Mouse (Mus musculus) neural tube, embryonic 11.5 days (tissue): ENCODE results near the gene Myo1a. TPM values are rescaled to one million over a fixed set of nuclear protein-coding genes. Genes with fewer than 3 reads are reported as not detected.

Experiments
- ATAC-seq: fragments of 200-750 bp; cut with Nextera tagmentation; 2 replicates; pipeline ENCODE4 v1.8.0; 2017; ENCODE audit warnings: moderate number of reproducible peaks, mild to moderate bottlenecking, moderate TSS enrichment, moderate library complexity; ENCODE audit not compliant: insufficient read depth, low FRiP score, low TSS enrichment
- DNase-seq: peaks from one replicate; pipeline ENCODE4 v3.0.0-alpha.2; 2015; ENCODE audit warnings: low spot score
- H3K27ac ChIP-seq: fragments of 300-500 bp; sonication (generic); 2 replicates; pipeline ENCODE4 v1.5.1; 2014; ENCODE audit warnings: low read depth, mild to moderate bottlenecking, low read length
- H3K27me3 ChIP-seq: fragments of 300-500 bp; sonication (generic); 2 replicates; pipeline ENCODE4 v1.6.1; 2014; ENCODE audit warnings: mild to moderate bottlenecking, low read length, mixed read lengths; ENCODE audit not compliant: control insufficient read depth, insufficient read depth
- H3K36me3 ChIP-seq: fragments of 300-500 bp; sonication (generic); 2 replicates; pipeline ENCODE4 v1.6.1; 2014; ENCODE audit warnings: mild to moderate bottlenecking, low read length, moderate library complexity, mixed read lengths; ENCODE audit not compliant: control insufficient read depth, insufficient read depth
- H3K4me1 ChIP-seq: fragments of 300-500 bp; sonication (generic); 2 replicates; pipeline ENCODE4 v1.6.1; 2014; ENCODE audit warnings: low read length, mixed read lengths; ENCODE audit not compliant: control insufficient read depth, insufficient read depth
- H3K4me2 ChIP-seq: fragments of 300-500 bp; sonication (generic); 2 replicates; pipeline ENCODE4 v1.6.1; 2014; ENCODE audit warnings: low read depth, mild to moderate bottlenecking, moderate library complexity
- H3K4me3 ChIP-seq: fragments of 300-500 bp; sonication (generic); 2 replicates; pipeline ENCODE4 v1.5.1; 2014; ENCODE audit warnings: low read depth, low read length
- H3K9ac ChIP-seq: fragments of 300-500 bp; sonication (generic); 2 replicates; pipeline ENCODE4 v1.6.1; 2014; ENCODE audit warnings: mild to moderate bottlenecking, low read length
- H3K9me3 ChIP-seq: fragments of 300-500 bp; sonication (generic); 2 replicates; pipeline ENCODE4 v1.6.1; 2016; ENCODE audit warnings: low read length; ENCODE audit not compliant: control insufficient read depth
- WGBS: fragments of 180-500 bp; shearing (Covaris S2); extraction: QIAGEN DNeasy Blood & Tissue Kit; methylation state at CpG from one replicate; pipeline ENCODE4 v1.1.7; 2014; 5-methylcytosine and 5-hydroxymethylcytosine counted together
- polyA plus RNA-seq: library from polyadenylated mRNA; unstranded; fragments of >200 nt; fragmentation: Nextera tagmentation; extraction: Ambion mirVana; gene quantifications from 2 replicates; pipeline ENCODE4 v1.2.1, GENCODE M21; 2014

Myo1a gene
- polyA plus RNA-seq, 1 experiment from 2014 or later, result 0.56 TPM

DNA sequence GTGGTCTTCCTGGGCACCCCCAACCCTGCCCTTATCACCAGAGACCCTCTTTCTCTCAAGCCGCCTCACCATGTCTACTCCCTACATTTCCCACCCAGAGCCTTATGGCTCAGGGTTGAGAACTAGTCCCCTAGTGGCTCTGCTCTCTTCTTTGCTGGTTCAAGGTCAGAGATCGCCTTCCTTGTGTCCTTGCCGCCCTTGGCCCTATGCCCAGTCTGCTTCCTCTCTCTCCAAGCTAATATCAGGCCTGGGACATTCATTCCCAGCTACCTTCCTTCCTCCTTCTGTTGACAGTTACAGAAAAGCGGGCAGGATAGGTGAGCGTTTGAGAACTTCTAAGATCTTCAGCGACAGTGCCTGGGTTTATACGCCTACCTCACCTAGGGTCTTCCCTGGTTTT, 2.8 kb downstream of the Myo1a start:
- WGBS, result 88% methylated on average over 7 of the region's 7 CpGs
- DNase-seq, result no peak

DNA sequence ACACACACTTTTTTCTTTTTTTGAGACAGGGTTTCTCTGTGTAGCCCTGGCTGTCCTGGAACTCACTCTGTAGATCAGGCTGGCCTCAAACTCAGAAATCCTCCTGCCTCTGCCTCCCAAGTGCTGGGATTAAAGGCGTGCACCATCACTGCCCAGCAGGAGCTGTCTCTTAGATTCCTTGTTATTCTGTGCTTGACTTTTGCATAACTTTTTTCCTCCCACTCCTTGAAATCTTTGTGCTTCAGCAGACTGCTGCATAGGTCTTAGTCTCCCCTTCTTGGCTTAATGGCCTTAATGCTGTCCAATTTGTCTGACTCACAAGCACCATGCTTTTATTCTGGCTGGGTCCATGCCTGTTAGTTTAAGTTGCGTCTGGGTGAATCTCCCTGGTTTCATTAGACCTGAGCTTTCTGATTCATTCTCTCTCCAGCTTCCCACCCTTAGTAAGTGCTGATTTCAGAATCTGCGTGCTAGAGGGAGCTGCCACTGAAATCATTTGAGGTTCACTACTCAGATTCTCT, 3.9 kb downstream of the Myo1a start:
- Histone ChIP-seq H3K4me2 (no peak overlapping the region), H3K4me3 (no peak overlapping the region), H3K9me3 (no peaks in the 10 kb centered on the region), H3K27ac (no peak overlapping the region), H3K27me3 (no peaks in the 10 kb centered on the region), H3K9ac (no peak overlapping the region), H3K4me1 (no peaks in the 10 kb centered on the region), H3K36me3 (no peaks in the 10 kb centered on the region)
- ATAC-seq (no peak), DNase-seq (no peak)
- 80% methylated on average over 3 of the region's 3 CpGs for WGBS

More for the DNA sequence above, 2.8 kb downstream of the Myo1a start:
- Histone ChIP-seq H3K9me3 (no peaks in the 10 kb centered on the region), H3K27ac (no peak overlapping the region), H3K4me3 (no peak overlapping the region), H3K4me1 (no peaks in the 10 kb centered on the region), H3K9ac (no peak overlapping the region), H3K27me3 (no peaks in the 10 kb centered on the region), H3K4me2 (no peak overlapping the region), H3K36me3 (no peaks in the 10 kb centered on the region)
- ATAC-seq, result no peak

DNA sequence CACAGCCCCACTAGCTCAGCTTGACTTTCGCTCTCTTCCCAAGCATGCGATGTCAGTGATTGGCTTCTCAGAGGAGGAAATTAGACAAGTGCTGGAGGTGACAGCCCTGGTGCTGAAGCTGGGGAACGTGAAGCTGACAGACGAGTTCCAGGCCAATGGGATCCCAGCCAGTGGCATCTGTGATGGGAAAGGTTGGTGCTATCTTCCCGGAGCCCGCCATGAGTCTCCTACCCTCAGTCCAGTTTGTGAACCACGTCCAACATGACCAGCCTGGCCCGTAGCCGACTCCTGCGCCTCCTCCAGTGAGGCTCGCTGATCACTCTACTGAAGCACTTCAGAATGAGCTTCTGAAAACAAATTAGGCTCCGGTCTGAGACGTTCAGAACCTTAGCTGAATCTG, 5.4 kb downstream of the Myo1a start:
- Histone ChIP-seq H3K27ac (no peak overlapping the region), H3K36me3 (no peaks in the 10 kb centered on the region), H3K4me2 (no peak overlapping the region), H3K9me3 (no peaks in the 10 kb centered on the region), H3K4me1 (no peaks in the 10 kb centered on the region), H3K4me3 (no peak overlapping the region), H3K9ac (no peak overlapping the region), H3K27me3 (no peaks in the 10 kb centered on the region)
- ATAC-seq (no peak), DNase-seq (no peak)
- WGBS, result 79% methylated on average over 13 of the region's 13 CpGs

DNA sequence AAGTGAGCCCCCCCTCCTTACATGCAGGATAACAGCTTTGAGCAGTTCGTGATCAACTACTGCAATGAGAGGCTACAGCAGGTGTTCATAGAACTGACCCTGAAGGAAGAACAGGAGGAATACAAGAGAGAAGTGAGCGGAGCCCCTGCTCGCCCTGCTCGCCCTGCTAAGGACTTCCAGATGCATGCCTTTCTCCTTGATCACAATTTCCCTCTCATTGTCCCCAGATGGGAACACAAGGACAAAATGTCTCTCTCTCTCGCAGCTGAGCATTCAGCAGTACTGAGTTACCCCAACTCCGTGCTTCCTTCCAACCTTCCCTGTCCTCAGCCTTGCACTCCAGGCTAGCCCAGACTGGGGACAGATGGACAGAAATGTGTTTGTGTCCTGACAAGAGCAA, 7.8 kb downstream of the Myo1a start:
- Histone ChIP-seq H3K9ac (no peak overlapping the region), H3K4me2 (no peak overlapping the region), H3K9me3 (no peaks in the 10 kb centered on the region), H3K4me1 (no peaks in the 10 kb centered on the region), H3K4me3 (no peak overlapping the region), H3K36me3 (no peaks in the 10 kb centered on the region), H3K27me3 (no peaks in the 10 kb centered on the region), H3K27ac (no peak overlapping the region)
- DNase-seq, result no peak
- ATAC-seq, result no peak
- 74% methylated on average over 6 of the region's 6 CpGs for WGBS

DNA sequence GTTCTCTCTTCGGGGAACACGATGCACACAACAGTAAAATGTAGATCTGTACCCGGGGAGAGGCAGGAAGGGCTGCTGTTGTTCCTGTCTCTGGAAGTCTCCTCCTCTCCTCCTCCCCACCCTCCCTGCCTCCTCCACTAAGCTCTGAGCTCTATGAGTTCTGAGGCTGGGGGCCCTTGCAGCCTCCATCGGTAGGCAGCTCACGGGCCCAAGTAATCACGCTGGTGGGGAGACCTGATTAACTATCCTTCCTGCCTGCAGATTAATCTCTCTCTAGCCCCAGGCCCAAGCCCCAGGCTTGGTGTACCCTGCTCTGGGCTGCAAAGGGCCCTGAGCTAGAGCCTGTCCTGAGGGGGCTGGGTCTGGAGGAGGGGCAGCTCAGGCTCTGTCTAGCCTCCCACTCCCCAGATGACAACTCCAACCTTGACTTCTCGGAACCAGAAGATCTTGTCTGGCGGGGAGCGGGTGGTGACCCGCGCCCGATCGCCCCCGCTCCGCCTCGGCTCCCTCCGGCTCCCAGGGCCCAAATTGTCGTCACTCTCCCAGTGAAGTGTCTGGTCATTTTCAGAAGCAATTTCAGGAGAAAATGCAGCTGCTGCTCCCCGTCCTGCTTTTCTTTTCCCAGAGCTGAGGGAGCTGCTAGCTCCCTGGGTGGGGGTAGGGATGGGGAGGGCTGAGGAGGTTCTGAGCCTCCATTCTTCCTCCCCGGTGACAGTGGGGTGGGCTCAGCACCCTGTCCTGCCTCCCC, 16.9 kb downstream of the Myo1a start:
- H3K27me3 ChIP-seq, result 0 out of 2 replicates have a peak, but pooled peaks cover 4% of the 10 kb centered on the region
- ATAC-seq (no peak), DNase-seq (peak; percentile 26)
- H3K9ac ChIP-seq, result peak overlapping the region; percentile 20; the same call in 1 of the 2 replicates
- H3K27ac ChIP-seq, result no peak overlapping the region
- H3K4me3 ChIP-seq, result no peak overlapping the region
- 9% methylated on average over 20 of the region's 20 CpGs for WGBS
- H3K9me3 ChIP-seq, result no peaks in the 10 kb centered on the region
- peaks cover 6% of the 10 kb centered on the region for H3K4me1 ChIP-seq
- H3K36me3 ChIP-seq, result no peaks in the 10 kb centered on the region
- peak overlapping the region; percentile 24 for H3K4me2 ChIP-seq

DNA sequence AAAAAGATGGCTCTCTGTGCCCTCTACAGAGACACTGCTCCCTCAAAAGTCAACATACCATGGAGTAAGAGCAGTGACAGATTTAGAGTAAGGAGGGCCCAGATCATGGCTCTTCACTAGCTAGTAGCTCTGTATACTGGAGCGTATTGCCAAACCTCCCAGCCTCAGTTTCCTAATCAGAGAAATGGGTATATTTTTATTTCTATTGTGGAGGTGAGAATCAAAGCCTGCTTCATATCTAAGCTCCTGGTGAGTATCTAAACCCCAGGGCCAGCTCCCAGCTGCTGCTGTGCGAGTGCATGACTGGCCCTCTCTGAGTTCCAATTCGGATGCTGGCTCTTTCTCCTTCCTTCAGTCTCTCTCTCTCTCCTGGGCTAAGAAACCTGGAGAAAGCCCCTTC, 19.2 kb downstream of the Myo1a start, which contains the start of gene Tac2:
Gene Tac2, plus strand, starts transcription at position 301 of the 400 bp plus-strand sequence.
- Histone ChIP-seq H3K36me3 (no peaks in the 10 kb centered on the region), H3K27ac (no peak within 1 kb of the TSS), H3K27me3 (0 out of 2 replicates have a peak, but pooled peaks cover 4% of the 10 kb centered on the region), H3K9me3 (no peaks in the 10 kb centered on the region), H3K4me2 (no peak within 1 kb of the TSS), H3K4me1 (peaks cover 6% of the 10 kb centered on the region), H3K4me3 (no peak within 1 kb of the TSS), H3K9ac (no peak within 1 kb of the TSS)
- 86% methylated on average over 3 of the region's 3 CpGs for WGBS
- DNase-seq (no peak), ATAC-seq (no peak)

DNA sequence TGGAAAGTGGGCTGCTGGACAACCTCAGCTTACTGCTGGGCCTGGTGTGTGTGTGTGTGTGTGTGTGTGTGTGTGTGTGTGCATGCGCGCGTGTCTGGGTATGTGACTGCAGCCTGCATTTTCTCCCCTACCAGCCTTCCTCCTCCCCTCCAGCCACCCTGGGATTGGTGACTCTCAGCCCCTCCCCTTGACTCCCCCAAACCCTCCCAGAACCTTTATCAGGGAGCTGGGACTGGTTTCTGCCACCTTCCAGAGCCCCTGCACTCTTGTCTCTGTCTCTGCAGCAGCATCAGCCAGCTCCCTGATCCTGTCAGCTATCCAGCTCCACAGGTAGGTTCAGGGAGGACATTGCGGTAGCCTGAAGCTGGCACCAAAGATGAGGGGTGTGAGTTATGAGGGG, 20.2 kb downstream of the Myo1a start:
- ATAC-seq, result no peak
- WGBS, result 89% methylated on average over 4 of the region's 4 CpGs
- Histone ChIP-seq H3K27ac (no peak overlapping the region), H3K36me3 (no peaks in the 10 kb centered on the region), H3K4me2 (no peak overlapping the region), H3K4me3 (no peak overlapping the region), H3K9ac (no peak overlapping the region), H3K9me3 (no peaks in the 10 kb centered on the region), H3K27me3 (0 out of 2 replicates have a peak, but pooled peaks cover 4% of the 10 kb centered on the region), H3K4me1 (peaks cover 6% of the 10 kb centered on the region)
- no peak for DNase-seq

DNA sequence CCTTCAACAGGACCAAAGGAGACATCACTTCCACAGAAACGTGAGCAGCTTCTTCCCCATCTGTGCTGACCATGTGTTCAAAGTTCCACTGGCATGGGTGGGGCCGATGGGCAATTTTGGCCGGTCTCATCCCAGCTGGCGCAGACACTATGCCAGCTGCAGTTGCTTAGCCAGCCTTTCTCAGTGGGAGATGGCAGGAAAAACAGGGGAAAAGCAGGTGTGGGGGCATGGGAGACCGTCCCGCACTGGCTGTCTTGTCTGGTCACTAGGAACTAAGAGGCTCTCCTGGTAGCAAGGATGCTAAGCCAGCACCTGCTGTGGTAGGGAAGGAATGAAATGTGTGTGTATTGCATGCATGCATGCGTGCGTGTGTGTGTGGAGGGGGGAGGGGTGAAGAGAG, 23.5 kb downstream of the Myo1a start:
- no peak overlapping the region for H3K4me3 ChIP-seq
- DNase-seq (no peak), ATAC-seq (no peak)
- H3K4me1 ChIP-seq, result no peaks in the 10 kb centered on the region
- no peaks in the 10 kb centered on the region for H3K27me3 ChIP-seq
- H3K27ac ChIP-seq, result no peak overlapping the region
- WGBS, result 75% methylated on average over 8 of the region's 8 CpGs
- no peaks in the 10 kb centered on the region for H3K9me3 ChIP-seq
- no peaks in the 10 kb centered on the region for H3K36me3 ChIP-seq
- H3K9ac ChIP-seq, result no peak overlapping the region
- H3K4me2 ChIP-seq, result no peak overlapping the region
